Mouse (Mus musculus): Measurements from ENCODE around the gene Gm45623. TPM values are rescaled to one million over a fixed set of nuclear protein-coding genes. Genes with fewer than 3 reads are reported as not detected.

Gm45623 gene
- polyA plus RNA-seq, 1 experiment from 2014 or later, result 3.0 TPM

Other genes starting within 250 kb of the Gm45623 start
- 3.2 and 3.3 TPM in 2 replicates for gene Fbxl21, start 231.4 kb downstream of the Gm45623 start, polyA plus RNA-seq (2015; fragmentation: Nextera tagmentation; extraction: Ambion mirVana)
- not detected in 2 replicates for gene Lect2, start 205.3 kb downstream of the Gm45623 start, polyA plus RNA-seq (2015; fragmentation: Nextera tagmentation; extraction: Ambion mirVana)
- 2.9 and 4.1 TPM in 2 replicates for gene Tgfbi, start 144.3 kb downstream of the Gm45623 start, polyA plus RNA-seq (2015; fragmentation: Nextera tagmentation; extraction: Ambion mirVana)
- 17.1 and 18.7 TPM in 2 replicates for gene Smad5, start 50.8 kb downstream of the Gm45623 start, polyA plus RNA-seq (2015; fragmentation: Nextera tagmentation; extraction: Ambion mirVana)
- 6.6 and 6.7 TPM in 2 replicates for gene Trpc7, start 142.2 kb upstream of the Gm45623 start, polyA plus RNA-seq (2015; fragmentation: Nextera tagmentation; extraction: Ambion mirVana)